Mouse (Mus musculus) ES-E14 (cell line): ENCODE results near the gene Aifm3. TPM values are rescaled to one million over a fixed set of nuclear protein-coding genes. Genes with fewer than 3 reads are reported as not detected.

Experiments used
- DNase-seq: peaks from one replicate; pipeline ENCODE4 v3.0.0-alpha.2; 2013; ENCODE audit warnings: low read depth, low spot score
- H3K27ac ChIP-seq: 2 replicates; pipeline ENCODE4 v1.5.1; 2012; ENCODE audit warnings: low read depth, mild to moderate bottlenecking, low read length, moderate library complexity, mixed read lengths; ENCODE audit not compliant: poor library complexity, insufficient read depth, severe bottlenecking
- H3K36me3 ChIP-seq: 2 replicates; pipeline ENCODE4 v1.6.1; 2012; ENCODE audit warnings: mild to moderate bottlenecking, low read length, moderate library complexity, mixed read lengths; ENCODE audit not compliant: control insufficient read depth, poor library complexity, insufficient read depth, severe bottlenecking
- H3K4me1 ChIP-seq, 2 experiments: fragments of 150-350 bp in 1 of 2; sonication (generic) in 1 of 2; 2 replicates each; pipeline ENCODE4 v1.6.1; 2012; ENCODE audit warnings: low read length in 2 of 2, mild to moderate bottlenecking in 1 of 2, mixed read lengths in 1 of 2; ENCODE audit not compliant: control insufficient read depth in 2 of 2, insufficient read depth in 2 of 2, poor library complexity in 1 of 2
- H3K4me3 ChIP-seq, 2 experiments: fragments of 150-350 bp in 1 of 2; sonication (generic) in 1 of 2; 2 replicates each; pipeline ENCODE4 v1.5.1; 2012; ENCODE audit warnings: low read length in 2 of 2, low read depth in 1 of 2, mild to moderate bottlenecking in 1 of 2, mixed read lengths in 1 of 2; ENCODE audit not compliant: insufficient read depth in 1 of 2, poor library complexity in 1 of 2, severe bottlenecking in 1 of 2
- H3K9ac ChIP-seq: 2 replicates; pipeline ENCODE4 v1.6.1; 2012; ENCODE audit warnings: low read depth, mild to moderate bottlenecking, low read length, mixed read lengths; ENCODE audit not compliant: poor library complexity, insufficient read depth, severe bottlenecking
- H3K9me3 ChIP-seq: fragments of 150-350 bp; sonication (generic); 2 replicates; pipeline ENCODE4 v1.6.1; 2012; ENCODE audit warnings: low read depth, mild to moderate bottlenecking, low read length; ENCODE audit not compliant: control insufficient read depth, insufficient read depth
- CHD2 ChIP-seq: IDR thresholded peaks from 2 replicates; pipeline ENCODE4 v1.6.1; 2014; ENCODE audit warnings: mild to moderate bottlenecking, low read depth, low read length, inconsistent platforms
- HCFC1 ChIP-seq: IDR thresholded peaks from 2 replicates; pipeline ENCODE4 v1.6.1; 2012; ENCODE audit warnings: low read length, inconsistent platforms, borderline replicate concordance; ENCODE audit not compliant: insufficient read depth
- MAFK ChIP-seq: IDR thresholded peaks from 2 replicates; pipeline ENCODE4 v1.6.1; 2014; ENCODE audit warnings: mild to moderate bottlenecking, low read depth, low read length, inconsistent platforms; ENCODE audit not compliant: insufficient read depth
- ZC3H11A ChIP-seq: IDR thresholded peaks from 2 replicates; pipeline ENCODE4 v1.6.1; 2012; ENCODE audit warnings: low read depth, mild to moderate bottlenecking, inconsistent platforms, low read length, borderline replicate concordance
- ZNF384 ChIP-seq: IDR thresholded peaks from 2 replicates; pipeline ENCODE4 v1.6.1; 2012; ENCODE audit warnings: low read depth, low read length, inconsistent platforms
- in situ Hi-C, 2 experiments: fragments of 600-800 bp; cut with MboI; formaldehyde crosslinking; loops; one replicate each; pipeline ENCODE4 v1.15.1; 2025; ENCODE audit warnings: low sequenced_read_pairs in 2 of 2, inconsistent platforms in 1 of 2; ENCODE audit not compliant: unreplicated experiment in 2 of 2
- total RNA-seq: library from RNA; depleted of rRNA; stranded (reverse); fragments of 300-350 nt; gene quantifications from 2 replicates; pipeline ENCODE4 v1.2.3, GENCODE M21; 2012

The Aifm3 gene
- total RNA-seq, 1 experiment, result 3.0 TPM

- TF ChIP-seq MAFK (no peak), ZNF384 (no peak), CHD2 (no peak), HCFC1 (no peak), ZC3H11A (no peak)
- Histone ChIP-seq H3K27ac (no peak overlapping the region), H3K9ac (no peak overlapping the region), H3K4me3 (no peak overlapping the region), H3K9me3 (no peaks in the 10 kb centered on the region), H3K36me3 (peaks cover 2% of the 10 kb centered on the region; the same call in 1 of the 2 replicates), H3K4me1 (0 out of 4 replicates have a peak, but pooled peaks cover 0 to 2% of the 10 kb centered on the region in 2 experiments)
- no peak for DNase-seq
- in situ Hi-C loops, result no loop called here
Measured at GRCm38 (mm10) chr16:17510143-17510542, 20.7 kb downstream of the Aifm3 start.

GRCm38 (mm10) chr16:17510686-17511085, 21.3 kb downstream of the Aifm3 start:
- DNase-seq, result no peak
- TF ChIP-seq ZNF384 (no peak), ZC3H11A (no peak)
- Histone ChIP-seq H3K9ac (no peak overlapping the region), H3K4me1 (0 out of 4 replicates have a peak, but pooled peaks cover 0 to 2% of the 10 kb centered on the region in 2 experiments), H3K4me3 (no peak overlapping the region), H3K27ac (no peak overlapping the region), H3K36me3 (peaks cover 2% of the 10 kb centered on the region; the same call in 1 of the 2 replicates), H3K9me3 (no peaks in the 10 kb centered on the region)
- in situ Hi-C loops, result no loop called here

GRCm38 (mm10) chr16:17511431-17511830, 22.0 kb downstream of the Aifm3 start:
- TF ChIP-seq MAFK (no peak), HCFC1 (no peak), CHD2 (no peak), ZC3H11A (no peak), ZNF384 (no peak)
- no peak for DNase-seq
- Histone ChIP-seq H3K9me3 (no peaks in the 10 kb centered on the region), H3K4me3 (no peak overlapping the region), H3K36me3 (peaks cover 6% of the 10 kb centered on the region; the same call in 1 of the 2 replicates), H3K4me1 (0 out of 4 replicates have a peak, but pooled peaks cover 0 to 2% of the 10 kb centered on the region in 2 experiments), H3K9ac (no peak overlapping the region), H3K27ac (no peak overlapping the region)
- in situ Hi-C loops, result no loop called here

GRCm38 (mm10) chr16:17518910-17519309, 29.5 kb downstream of the Aifm3 start:
- no peaks in the 10 kb centered on the region for H3K4me1 ChIP-seq
- no peaks in the 10 kb centered on the region for H3K9me3 ChIP-seq
- in situ Hi-C loops, result no loop called here
- no peak overlapping the region for H3K27ac ChIP-seq
- TF ChIP-seq MAFK, result no peak
- no peak for TF ChIP-seq HCFC1
- TF ChIP-seq CHD2, result no peak
- no peak for TF ChIP-seq ZNF384
- TF ChIP-seq ZC3H11A, result no peak
- H3K9ac ChIP-seq, result no peak overlapping the region
- peaks cover 37% of the 10 kb centered on the region for H3K36me3 ChIP-seq
- no peak for DNase-seq
- no peak overlapping the region for H3K4me3 ChIP-seq

- H3K9me3 ChIP-seq, result no peaks in the 10 kb centered on the region
- peaks cover 0 to 7% of the 10 kb centered on the region in 2 experiments; a peak in 2 of 4 replicates for H3K4me1 ChIP-seq
- H3K27ac ChIP-seq, result no peak overlapping the region
- DNase-seq, result no peak
- TF ChIP-seq CHD2, result no peak
- TF ChIP-seq ZNF384, result no peak
- TF ChIP-seq ZC3H11A, result no peak
- TF ChIP-seq MAFK, result no peak
- no peak for TF ChIP-seq HCFC1
- H3K9ac ChIP-seq, result no peak overlapping the region
- in situ Hi-C loops, result no loop called here
- H3K36me3 ChIP-seq, result peaks cover 55% of the 10 kb centered on the region
- no peak overlapping the region for H3K4me3 ChIP-seq
Measured at GRCm38 (mm10) chr16:17524156-17524555, 34.7 kb downstream of the Aifm3 start.
